Mouse (Mus musculus) c-Kit-negative CD71-positive TER-119-positive erythroid progenitor cells, embryonic 14.5 days (primary cell): Measurements from ENCODE around the gene Vbp1.
"Not testable (repeated sequence)": the region's sequence is repeated elsewhere in the genome, so short reads cannot be mapped to it uniquely, and the experiment has no call there.

Experiments
- DNase-seq: peaks from one replicate; pipeline ENCODE4 v3.0.0-alpha.2; 2013; ENCODE audit warnings: low read depth, low spot score

The Vbp1 gene

GRCm38 (mm10) chrX:75514179-75514972, at the start of gene Vbp1:
TSS of gene Vbp1 (plus strand) at chrX:75514299.
- DNase-seq = peak; percentile 82

GRCm38 (mm10) chrX:75475182-75475644, 38.9 kb upstream of the Vbp1 start:
- DNase-seq = not testable (repeated sequence)

GRCm38 (mm10) chrX:75489886-75490285, 24.2 kb upstream of the Vbp1 start:
- DNase-seq = no peak

- DNase-seq = no peak
These were observed 316 bp upstream of the Vbp1 start for GRCm38 (mm10) chrX:75513787-75514178.

- no peak for DNase-seq
These were observed 63.7 kb downstream of the Vbp1 start, which contains the start of gene Rab39b for GRCm38 (mm10) chrX:75577582-75578324. TSS of gene Rab39b (minus strand) at chrX:75578231.

GRCm38 (mm10) chrX:75578539-75578938, 64.4 kb downstream of the Vbp1 start:
- no peak for DNase-seq
